Mouse (Mus musculus) MEL (cell line): Measurements from ENCODE around the gene Zc3h10.
"Not testable (repeated sequence)": the region's sequence is repeated elsewhere in the genome, so short reads cannot be mapped to it uniquely, and the experiment has no call there.

Source experiments
- CTCF ChIP-seq, 3 experiments: IDR thresholded peaks in 2 of 3; conservative IDR thresholded peaks in 1 of 3; 2 replicates each; pipeline ENCODE4 v1.5.1; 2011 to 2012; ENCODE audit warnings: low read length in 3 of 3, low read depth in 2 of 3, mild to moderate bottlenecking in 2 of 3, improper control_type of control experiment in 1 of 3, inconsistent platforms in 1 of 3, mixed read lengths in 1 of 3, moderate library complexity in 1 of 3; ENCODE audit not compliant: control insufficient read depth in 1 of 3, insufficient read depth in 1 of 3, poor library complexity in 1 of 3, severe bottlenecking in 1 of 3
- E2F4 ChIP-seq: IDR thresholded peaks from 2 replicates; pipeline ENCODE4 v1.6.1; 2011; ENCODE audit warnings: low read depth, low read length, improper control_type of control experiment, borderline replicate concordance
- ELF1 ChIP-seq: IDR thresholded peaks from 2 replicates; pipeline ENCODE4 v1.6.1; 2014; ENCODE audit warnings: low read depth, mild to moderate bottlenecking, inconsistent platforms, low read length, improper control_type of control experiment, moderate library complexity
- EP300 ChIP-seq, 2 experiments: IDR thresholded peaks; 2 replicates each; pipeline ENCODE4 v1.6.1; 2011; ENCODE audit warnings: improper control_type of control experiment in 2 of 2, low read length in 2 of 2, low read depth in 1 of 2, mild to moderate bottlenecking in 1 of 2
- GATA1 ChIP-seq: IDR thresholded peaks from 2 replicates; pipeline ENCODE4 v1.6.1; 2011; ENCODE audit warnings: low read depth, low read length, improper control_type of control experiment
- MAFK ChIP-seq: IDR thresholded peaks from 2 replicates; pipeline ENCODE4 v1.6.1; 2011; ENCODE audit warnings: low read depth, mild to moderate bottlenecking, low read length, improper control_type of control experiment, borderline replicate concordance
- MEF2A ChIP-seq: IDR thresholded peaks from 2 replicates; pipeline ENCODE4 v1.6.1; 2014; ENCODE audit warnings: low read depth, mild to moderate bottlenecking, inconsistent platforms, low read length, improper control_type of control experiment; ENCODE audit not compliant: poor library complexity, insufficient replicate concordance, severe bottlenecking; ENCODE audit errors: extremely low read depth
- MXI1 ChIP-seq: IDR thresholded peaks from 2 replicates; pipeline ENCODE4 v1.6.1; 2011; ENCODE audit warnings: mild to moderate bottlenecking, low read depth, low read length, improper control_type of control experiment
- MYC ChIP-seq: IDR thresholded peaks from 2 replicates; pipeline ENCODE4 v1.6.1; 2011; ENCODE audit warnings: low read depth, mild to moderate bottlenecking, low read length, improper control_type of control experiment, moderate library complexity
- POLR2A ChIP-seq, 2 experiments: IDR thresholded peaks; 2 replicates each; pipeline ENCODE4 v1.6.1; 2011 to 2012; ENCODE audit warnings: low read length in 2 of 2, mild to moderate bottlenecking in 2 of 2, control low read depth in 1 of 2, improper control_type of control experiment in 1 of 2, low read depth in 1 of 2, moderate library complexity in 1 of 2; ENCODE audit not compliant: control insufficient read depth in 1 of 2, insufficient read depth in 1 of 2, poor library complexity in 1 of 2
- TAL1 ChIP-seq: IDR thresholded peaks from 2 replicates; pipeline ENCODE4 v1.6.1; 2012; ENCODE audit warnings: mild to moderate bottlenecking, inconsistent platforms, low read length, moderate library complexity, mixed read lengths
- TCF12 ChIP-seq: IDR thresholded peaks from 2 replicates; pipeline ENCODE4 v1.6.1; 2014; ENCODE audit warnings: low read depth, mild to moderate bottlenecking, inconsistent platforms, low read length, improper control_type of control experiment, moderate library complexity
- ZKSCAN1 ChIP-seq: IDR thresholded peaks from 2 replicates; pipeline ENCODE4 v1.6.1; 2012; ENCODE audit warnings: low read depth, mild to moderate bottlenecking, inconsistent platforms, low read length, improper control_type of control experiment, moderate library complexity

DNA sequence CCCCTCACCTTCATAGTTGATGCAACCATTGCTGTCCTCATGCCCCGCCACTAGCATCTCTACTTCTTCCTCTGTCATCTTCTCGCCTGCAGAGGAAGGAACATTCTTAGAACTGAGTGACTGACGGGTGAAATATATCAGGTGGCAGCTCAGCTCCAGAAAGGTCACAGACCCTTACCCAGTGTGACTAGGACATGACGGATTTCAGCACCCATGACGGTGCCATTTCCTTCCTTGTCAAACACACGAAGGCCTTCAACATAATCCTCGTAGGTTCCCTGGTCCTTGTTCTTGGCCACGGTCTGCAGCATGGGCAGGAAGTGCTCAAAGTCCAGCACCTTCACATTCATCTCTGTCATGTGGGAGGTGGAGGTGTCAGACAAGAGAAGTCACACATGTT lies 55.5 kb downstream of the Zc3h10 start:
- not testable (repeated sequence) for TF ChIP-seq ELF1; CTCF (IDR thresholded peaks at IDR 0.05 in 2 of 3, conservative IDR thresholded peaks at IDR 0.05 in 1 of 3; ENCODE audit: control insufficient read depth in 1 of 3, insufficient read depth in 1 of 3, low read depth in 2 of 3, low read length in 3 of 3, poor library complexity in 1 of 3, severe bottlenecking in 1 of 3); E2F4; GATA1; MXI1; MYC; EP300 (IDR thresholded peaks at IDR 0.05; ENCODE audit: low read depth in 1 of 2, low read length in 2 of 2); MAFK; ZKSCAN1; TCF12; TAL1; POLR2A (IDR thresholded peaks at IDR 0.05; ENCODE audit: control insufficient read depth in 1 of 2, insufficient read depth in 1 of 2, low read depth in 1 of 2, low read length in 2 of 2, poor library complexity in 1 of 2); MEF2A
